Mouse (Mus musculus) ovary, postnatal 14 days (tissue): ENCODE measurements around the gene Scn11a.

ENCODE experiments used
- DNase-seq: peaks from one replicate; pipeline ENCODE4 v3.0.0; 2022; ENCODE audit warnings: low spot score

Scn11a gene

DNA sequence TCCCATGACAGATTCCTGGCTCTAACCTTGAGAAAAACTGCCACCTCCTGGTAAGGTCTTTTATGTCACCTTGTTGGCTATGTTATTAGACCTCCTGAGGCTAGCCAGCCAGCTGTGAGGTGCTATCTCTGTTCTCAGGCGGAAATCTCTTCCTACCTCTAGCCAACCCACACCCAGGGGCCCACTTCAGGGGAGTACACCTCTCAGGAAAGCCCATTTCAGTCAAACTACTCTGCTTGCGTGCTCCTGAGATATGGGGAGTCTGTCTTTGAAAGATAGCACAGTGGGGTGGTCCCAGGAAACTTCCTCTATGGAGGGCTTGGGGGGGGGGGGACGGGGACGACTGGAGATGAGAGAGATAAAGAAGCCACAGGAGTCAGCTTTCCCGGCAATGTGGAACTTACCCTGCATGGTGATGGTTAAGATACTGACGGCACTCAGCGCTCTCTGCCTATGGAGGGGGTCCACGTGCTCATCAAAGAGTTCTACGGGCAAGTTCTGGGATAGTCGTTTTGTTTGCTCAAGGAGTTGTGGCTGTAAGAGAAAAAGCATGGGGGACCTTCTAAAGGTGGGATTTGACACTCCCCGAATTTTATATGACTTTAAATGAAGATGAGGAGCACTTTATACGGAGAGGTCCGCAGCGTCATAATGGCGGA is 29.9 kb downstream of the Scn11a start:
- no peak for DNase-seq

DNA sequence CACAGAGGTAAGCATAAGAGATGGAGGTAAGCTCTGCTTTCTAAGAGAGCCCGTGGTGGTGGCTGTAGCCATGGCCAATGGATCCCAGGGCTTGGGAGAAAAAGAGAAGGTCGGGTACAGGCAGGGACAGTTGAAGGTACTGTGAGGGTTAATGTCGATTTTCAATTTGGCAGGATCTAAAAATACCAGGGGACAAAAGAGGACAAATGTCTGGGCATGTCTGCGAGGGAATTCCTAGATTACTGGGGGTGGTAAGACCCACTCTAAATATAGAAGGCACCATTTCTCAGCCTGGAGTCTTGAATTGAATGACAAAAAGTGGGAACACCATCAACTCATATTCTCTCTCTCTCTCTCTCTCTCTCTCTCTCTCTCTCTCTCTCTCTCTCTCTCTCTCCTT is 30.8 kb downstream of the Scn11a start:
- no peak for DNase-seq

DNA sequence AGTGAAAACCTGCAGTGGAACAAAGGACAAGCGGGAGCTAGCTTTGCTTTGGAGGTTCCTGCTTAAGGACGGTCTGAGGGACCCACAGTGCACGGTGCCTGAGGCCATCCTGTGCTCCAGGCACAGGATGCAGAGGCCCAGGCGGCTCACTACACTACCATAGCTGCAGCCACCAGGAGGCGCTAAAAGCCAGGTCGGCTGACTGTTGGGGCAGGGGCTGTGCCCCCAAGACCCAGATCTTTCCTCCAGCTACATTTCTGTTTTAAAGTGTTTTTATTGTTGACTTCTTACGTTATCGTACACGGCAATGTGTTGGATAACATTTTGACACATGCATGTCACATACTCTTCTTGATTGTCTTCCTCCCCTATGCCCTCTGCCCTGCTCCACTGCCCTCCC is 32.8 kb downstream of the Scn11a start:
- no peak for DNase-seq

DNA sequence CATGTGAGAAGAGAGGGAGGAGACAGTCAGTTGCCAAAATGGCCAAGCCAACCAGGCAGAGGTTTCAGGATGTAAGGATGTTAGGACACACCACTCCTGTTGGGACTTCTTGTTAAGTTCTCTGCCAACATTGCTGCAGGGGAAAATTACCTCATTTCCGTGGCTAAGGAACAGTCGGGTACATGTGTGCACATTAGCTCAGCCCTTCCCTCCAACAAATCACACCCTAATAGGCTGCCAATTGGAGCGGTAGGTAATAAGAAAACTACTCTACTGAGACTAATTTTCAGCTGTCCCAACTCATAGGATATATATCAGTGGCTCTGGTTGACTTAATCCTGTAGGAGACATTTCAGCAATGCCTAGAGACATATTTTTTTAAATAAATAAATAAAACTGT is 44.4 kb downstream of the Scn11a start:
- DNase-seq = no peak

DNA sequence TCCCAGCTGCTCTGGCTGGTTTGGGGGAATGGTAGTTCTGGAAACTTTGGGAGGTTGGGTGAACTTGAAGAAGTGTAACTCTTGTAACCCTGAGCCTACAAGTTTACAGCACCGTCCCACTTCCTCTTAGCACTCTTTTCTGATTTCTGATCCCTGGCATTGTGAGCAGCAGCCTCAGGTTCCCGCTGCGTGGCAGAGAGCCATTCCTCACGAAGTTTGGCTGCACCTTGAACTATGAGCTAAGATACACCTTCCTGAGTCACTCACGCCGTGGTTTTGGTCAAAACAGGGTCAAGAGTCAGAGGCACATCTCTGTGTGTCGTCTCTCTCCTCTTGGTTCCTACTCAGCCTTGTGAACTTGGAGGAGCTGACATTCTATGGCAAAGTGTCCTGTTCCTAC is 48.6 kb downstream of the Scn11a start:
- no peak for DNase-seq

DNA sequence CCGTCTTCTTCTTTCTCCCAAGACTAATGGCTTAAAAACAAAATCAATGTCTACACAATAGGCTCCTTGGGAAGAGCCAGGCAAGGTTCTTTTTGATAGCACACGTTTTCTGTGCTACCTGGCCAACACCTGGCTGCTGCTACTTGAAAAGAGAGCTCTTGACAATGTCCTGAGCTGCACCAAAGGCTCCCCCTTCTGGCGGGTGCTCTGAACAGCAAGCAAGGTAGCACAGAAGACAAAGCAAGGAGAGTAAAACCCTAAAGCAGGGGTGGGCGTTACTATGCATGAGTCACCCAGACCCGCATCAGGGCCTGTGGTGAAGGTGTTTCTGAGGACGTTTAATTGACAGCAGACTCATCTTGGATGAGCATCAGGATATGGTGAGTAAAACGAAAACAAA is 56.7 kb downstream of the Scn11a start:
- DNase-seq = no peak

DNA sequence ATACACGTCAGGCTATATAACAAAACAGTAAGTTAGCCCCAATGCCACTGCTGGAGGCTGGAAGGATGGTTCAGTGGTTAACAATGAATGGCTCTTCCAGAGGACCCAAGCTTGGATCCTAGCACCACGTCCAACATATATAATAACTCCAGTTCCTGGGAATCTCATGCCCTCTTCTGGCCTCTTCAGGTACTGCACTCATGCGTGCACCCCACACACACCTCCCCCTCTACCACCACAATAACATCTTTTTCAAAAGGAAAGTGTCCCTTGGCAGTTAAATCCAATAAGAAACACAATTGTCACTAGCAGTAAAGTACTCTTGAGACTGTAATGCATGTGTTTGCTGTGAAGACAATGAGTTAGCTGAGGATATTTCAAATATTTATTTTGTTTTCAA is 65.0 kb downstream of the Scn11a start:
- no peak for DNase-seq

DNA sequence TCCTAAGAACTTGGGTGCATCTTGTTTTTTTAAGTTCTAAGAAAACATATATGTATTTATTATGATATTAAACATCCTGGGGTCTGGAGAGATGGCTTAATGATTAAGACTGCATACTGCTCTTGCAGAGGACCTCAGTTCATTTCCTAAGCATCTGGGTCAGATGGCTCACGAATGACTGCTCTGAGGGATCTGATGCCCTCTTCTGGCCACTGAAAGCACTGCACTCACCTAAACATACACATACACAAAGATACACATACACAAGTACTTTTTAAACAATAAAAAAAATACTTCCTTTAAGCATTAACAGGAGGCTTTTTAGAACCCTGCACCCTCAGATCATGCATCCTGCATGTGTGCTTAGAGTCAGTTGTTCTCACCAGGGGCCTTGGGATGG is 65.8 kb downstream of the Scn11a start:
- no peak for DNase-seq

DNA sequence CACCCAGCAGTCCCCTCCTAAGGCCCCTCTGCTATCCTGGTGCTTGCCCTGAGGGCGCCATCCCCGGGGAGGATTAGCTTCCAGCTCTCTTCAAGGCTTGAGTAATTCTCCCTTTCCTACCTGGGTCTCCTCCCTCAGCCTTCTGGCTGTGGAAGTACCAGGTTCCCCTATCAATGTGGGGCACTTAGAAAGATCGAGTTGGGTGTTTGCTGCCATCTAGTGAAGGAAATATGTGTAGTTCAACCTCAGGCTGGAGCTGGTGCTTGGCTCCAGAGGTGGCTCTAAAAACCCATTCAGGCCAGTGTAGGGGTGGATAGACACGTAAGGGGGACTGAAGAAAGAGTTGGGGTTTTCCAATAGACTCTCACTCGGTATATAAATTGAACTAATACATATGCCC is 73.7 kb downstream of the Scn11a start:
- DNase-seq = peak; percentile 3

DNA sequence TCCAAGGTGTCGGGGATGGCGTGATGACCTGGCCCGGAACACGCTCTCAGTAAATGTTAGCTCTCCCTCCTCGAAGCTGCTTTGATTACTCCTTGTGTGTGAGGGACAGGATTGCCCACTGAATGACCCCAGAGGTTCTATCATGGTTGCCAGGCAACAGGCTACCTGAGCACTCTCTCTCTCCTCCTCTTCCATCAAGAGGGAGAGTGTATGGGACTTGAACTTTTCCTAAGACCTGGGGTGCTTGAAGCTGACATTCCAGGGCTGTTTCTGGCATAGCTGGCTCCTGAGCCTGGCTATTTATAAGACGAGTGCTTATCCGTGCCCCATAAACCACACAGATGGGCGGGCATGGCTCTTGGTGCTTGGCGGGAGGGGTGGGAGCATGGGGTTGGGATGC is 76.1 kb downstream of the Scn11a start:
- DNase-seq = no peak

DNA sequence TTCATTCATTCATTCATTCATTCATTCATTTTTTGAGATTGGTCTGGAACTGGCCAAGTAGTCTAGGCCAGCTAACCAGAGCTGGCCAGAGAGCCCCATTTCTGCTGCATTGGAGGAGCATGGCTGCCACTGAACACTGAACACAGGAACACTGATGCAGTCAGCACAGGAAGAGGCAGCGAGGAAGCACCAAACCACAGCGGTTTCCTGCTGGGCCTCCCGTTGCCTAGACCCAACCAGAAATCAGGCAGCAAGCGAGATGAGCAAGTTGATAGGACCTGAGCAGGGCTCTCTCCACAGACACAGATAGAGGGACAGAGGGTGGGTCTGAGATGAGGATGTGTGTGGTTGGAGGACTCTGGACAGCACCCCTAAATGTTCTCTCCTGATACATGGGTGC is 81.4 kb downstream of the Scn11a start:
- DNase-seq = no peak

DNA sequence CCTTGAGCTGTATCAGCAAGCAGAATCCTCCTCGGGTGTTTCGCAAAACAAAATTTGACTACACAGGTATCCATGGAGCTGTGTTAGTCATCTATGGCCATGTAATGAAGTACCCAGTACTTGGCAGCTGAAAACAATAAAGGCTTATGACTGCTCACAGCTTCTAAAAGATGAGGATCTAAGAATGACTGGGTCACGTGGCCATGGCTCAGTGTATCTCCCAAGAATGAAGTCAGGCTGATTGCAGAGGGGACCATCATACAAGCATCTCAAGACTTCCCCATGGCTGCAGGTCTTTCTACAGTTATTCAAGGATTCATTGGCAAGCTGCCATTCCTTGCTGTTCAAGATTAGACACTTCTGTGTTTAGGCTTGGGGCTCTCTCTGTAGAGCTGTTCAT is 81.9 kb downstream of the Scn11a start:
- no peak for DNase-seq

DNA sequence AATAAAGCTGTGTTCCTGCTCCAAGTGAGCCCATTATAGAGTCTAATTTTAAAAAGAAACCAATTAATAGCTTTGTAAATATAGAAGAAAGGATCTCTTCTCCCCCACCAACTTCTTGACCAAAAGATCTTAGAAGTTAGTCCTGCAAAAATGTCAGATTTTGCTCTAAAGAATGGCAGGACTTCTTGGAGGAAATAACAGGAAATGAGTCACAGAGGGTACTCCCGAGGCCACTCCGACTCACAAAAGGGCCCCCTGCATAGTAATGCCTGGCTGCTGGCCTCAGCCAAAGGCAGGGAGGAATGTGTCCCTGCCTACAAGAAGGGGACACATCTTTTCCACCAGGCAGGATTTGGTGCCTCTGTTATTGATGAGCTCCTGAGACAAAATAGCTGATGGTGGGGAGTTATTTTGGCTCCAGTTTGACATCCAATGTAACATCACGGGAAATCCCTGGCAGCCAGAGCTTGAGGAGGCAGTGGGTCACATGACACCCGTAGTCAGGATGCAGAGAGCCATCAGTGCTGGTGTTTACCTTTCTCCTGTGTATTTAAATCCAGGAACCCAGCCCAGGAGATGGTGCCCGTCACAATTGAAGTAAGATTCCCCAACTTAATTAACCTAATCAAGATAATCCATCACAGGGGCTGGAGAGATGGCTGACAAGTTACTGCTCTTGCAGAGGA is 84.0 kb downstream of the Scn11a start:
- no peak for DNase-seq

DNA sequence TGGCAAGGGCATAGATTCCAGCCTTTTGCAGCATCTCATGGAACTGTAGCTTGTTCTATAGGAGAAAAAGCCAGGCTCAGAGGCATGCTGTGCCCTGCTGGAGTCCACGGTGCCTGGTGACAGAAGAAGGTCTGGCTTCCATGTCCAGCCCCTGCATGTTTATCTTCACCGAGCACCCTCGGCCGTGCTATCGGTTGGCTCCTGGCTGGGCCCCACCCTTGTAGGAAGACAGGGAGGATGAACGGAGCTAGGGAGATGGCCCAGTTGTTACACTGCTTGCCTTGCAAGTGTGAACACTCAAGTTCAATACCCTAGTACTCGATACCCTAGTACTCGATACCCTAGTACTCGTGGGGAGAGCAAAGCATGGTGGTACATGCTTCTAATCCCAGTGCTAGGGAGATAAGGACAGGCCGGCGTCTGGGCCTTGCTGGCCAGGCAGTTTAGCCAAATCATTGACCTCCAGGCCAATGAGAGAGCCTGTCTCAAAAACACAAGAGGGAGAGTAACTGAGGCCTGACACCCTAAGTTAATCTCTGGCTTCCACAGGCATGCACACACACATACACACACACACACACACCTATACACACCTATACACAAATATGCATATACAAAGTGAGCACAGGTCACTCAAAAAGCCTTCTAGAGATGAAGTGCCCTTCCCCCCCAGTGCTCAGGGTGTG is 96.7 kb downstream of the Scn11a start:
- DNase-seq = no peak

DNA sequence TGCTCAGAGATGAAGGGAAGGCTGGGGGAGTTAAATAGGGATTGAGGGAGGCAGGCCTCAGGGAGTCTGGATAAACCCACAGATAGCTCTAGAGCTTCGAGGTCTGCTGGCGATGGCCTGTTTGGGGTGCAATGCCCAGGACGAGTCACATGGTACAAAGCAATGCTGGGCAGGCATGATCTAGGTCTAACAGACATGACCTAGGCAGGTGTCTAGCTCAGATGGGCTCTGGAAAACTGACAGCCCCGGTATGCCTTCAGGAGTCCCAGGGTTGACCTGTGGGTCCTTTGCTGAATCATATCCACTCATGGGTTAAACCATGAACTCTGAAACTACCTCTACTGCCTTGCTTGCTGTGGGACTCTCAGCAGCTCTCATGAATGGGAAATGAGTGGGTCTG is 98.3 kb downstream of the Scn11a start:
- DNase-seq = no peak

DNA sequence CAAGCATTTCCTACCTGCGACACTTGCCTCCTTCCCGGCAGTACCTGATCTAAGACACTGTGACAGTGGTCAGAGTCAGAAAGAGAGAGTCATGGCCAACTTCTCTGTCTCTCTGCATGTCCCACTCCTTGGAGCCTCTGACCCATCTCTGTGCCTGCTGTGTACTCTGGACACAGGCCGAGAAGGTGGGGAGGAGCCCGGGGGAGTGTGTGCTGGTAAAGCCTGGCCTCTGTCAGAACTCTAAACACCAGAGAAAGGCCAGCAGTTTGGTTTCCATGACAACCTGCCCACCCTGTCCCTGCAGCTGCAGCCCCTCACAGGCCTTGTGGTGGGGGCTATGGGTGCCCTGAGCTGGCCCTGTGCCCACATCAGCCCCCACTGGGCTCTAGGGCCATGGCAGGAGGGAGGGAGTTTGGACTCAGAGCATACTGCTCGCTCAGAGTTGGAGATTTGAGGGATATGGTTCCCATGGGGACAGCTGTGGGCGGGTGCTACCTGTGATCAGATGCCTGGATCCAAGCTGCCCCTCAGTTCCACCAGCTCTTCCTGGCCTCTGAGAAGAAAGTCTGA is 99.9 kb downstream of the Scn11a start:
- DNase-seq = no peak

DNA sequence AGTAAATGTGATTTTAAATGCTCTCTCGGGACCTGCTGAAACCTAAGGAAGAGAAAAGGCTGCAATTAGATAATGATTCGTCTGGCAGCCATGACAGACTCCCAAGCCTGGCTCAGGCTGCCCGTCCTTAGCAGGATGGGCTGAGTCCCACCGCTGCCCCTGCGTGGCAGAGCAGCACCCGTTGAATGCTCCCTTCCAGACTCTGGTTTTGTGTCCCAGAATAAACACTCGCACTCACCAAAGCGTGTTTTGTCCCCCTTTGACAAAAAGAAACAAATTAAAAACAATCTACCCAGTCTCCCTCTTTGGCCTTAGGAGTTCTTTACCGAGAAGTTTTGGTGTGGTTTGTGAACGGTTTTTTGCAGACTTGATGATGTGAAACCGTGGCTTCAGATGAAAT is 106.0 kb downstream of the Scn11a start, which contains the start of gene Scn10a:
Gene Scn10a (minus strand): TSS at position 101 of the 400 bp plus-strand sequence.
- DNase-seq = no peak

DNA sequence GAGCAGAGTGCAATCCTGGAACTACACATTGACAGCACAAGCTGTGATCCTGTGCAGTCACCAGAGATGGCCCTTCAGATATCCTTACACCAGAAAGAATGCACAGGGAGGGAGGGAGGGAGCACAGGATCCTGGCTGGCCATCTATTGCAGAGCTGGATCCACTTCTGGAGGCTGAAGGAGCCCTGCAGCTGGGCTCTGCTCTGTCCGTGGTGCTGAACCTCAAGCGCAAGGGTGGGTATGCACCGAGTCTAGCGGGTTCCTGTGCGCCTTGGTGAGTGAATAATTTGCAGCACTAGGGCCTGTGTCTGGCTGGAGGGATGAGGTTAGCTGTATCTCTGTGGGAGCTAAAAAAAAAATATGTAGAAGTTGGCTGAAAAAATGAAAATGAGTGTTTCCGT is 118.6 kb downstream of the Scn11a start:
- peak; percentile 72 for DNase-seq
